Mouse (Mus musculus) stomach, postnatal 0 days (tissue): ENCODE measurements around the gene Cabp4.

Experiments used
- CTCF ChIP-seq: IDR thresholded peaks from 2 replicates; pipeline ENCODE4 v1.5.1; 2016; ENCODE audit warnings: antibody characterized with exemption, low read depth, mild to moderate bottlenecking, moderate library complexity
- EP300 ChIP-seq: optimal IDR thresholded peaks from 2 replicates; pipeline ENCODE3; 2016; ENCODE audit warnings: antibody characterized with exemption

DNA sequence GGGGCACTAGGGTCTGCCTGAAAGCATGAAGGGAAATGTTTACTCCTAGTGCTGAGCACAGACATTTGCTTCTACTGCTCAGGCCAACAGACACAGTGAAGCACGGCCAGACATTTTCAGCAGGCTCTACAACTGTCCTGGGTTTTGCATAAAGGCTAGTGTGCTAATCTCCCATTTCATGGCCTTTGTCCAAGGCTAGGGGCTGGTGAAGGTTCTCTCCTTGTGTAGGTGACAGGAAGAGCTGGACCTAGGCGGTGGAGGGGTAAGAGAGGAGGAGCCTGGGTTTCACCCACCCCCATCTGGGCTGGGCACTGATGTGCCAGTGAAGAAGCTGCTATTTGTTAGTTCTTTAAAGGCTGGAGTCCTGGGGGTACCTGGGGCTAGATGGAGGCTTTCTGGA, 20.9 kb upstream of the Cabp4 start:
- no peak for TF ChIP-seq CTCF
- no peak for TF ChIP-seq EP300
